Mouse (Mus musculus): Measurements from ENCODE around the gene Epb42. TPM values are rescaled to one million over a fixed set of nuclear protein-coding genes. Genes with fewer than 3 reads are reported as not detected.
A peak's percentile ranks its signal among the peaks of the same experiment; 100 is the strongest.
"Not testable (repeated sequence)": the region's sequence is repeated elsewhere in the genome, so short reads cannot be mapped to it uniquely, and the experiment has no call there.

Gene Epb42
- total RNA-seq, 4 experiments from 2014 or later, result 0.63 TPM; not detected in 3

DNA sequence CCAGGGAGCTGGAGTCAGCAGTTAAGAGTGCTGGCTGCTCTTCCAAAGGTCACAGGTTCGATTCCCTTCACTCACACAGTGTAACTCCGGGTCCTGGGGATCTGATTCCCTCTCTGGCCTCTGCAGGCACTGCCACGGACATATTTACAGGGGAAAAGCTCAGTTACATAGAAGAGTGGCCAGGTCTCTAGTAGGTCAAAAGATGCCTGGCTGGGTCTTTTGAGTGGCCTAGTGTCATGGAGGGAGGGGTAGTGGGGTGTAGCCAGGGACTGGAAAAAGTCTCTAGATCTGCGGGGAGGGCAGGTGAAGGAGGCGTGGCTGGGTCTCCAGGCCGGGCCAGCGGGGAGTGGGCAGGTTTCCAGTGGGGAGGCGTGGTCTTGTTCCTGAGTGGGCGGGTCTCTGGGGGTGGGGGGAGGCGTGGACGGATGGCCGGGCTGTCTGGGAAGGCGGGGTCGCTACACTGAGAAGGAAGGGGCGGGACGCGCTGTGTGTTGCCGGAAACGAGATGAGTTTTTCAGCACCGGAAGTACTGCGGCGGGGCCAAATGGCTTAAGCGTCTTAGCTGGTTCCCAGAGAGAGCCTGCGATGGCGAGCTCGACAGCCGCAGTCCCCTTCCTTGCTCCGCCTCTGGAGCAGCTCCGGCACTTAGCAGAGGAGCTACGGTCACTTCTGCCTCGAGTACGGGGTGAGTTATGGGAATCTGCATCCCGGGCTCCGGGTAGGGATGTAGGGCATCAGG, 28.8 kb downstream of the Epb42 start, which contains the start of gene Ccndbp1:
Gene Ccndbp1 (plus strand): TSS at position 479 of the 739 bp plus-strand sequence.
- DNase-seq (ENCODE audit: low spot score), result peak; percentile 92

DNA sequence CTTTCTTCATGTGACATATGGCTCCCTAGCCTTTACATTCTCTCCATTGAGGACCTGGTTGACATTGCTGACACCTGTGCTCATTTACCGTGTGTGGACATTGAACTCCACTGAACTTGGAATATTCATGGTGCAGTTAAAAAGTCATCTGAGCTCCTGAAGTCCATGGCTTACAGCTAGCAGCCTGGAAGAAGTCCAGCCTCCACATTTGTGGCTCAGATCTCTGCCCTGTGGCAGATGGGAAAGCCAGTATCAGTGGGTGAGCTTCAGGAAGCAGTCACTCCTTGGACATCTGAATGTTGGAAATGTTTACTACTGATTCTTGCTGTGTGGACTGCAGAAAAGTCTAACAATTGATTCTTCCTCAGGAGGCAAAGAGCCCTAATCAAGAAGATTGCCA, 29.9 kb downstream of the Epb42 start:
- no peak for DNase-seq (ENCODE audit: low spot score)

DNA sequence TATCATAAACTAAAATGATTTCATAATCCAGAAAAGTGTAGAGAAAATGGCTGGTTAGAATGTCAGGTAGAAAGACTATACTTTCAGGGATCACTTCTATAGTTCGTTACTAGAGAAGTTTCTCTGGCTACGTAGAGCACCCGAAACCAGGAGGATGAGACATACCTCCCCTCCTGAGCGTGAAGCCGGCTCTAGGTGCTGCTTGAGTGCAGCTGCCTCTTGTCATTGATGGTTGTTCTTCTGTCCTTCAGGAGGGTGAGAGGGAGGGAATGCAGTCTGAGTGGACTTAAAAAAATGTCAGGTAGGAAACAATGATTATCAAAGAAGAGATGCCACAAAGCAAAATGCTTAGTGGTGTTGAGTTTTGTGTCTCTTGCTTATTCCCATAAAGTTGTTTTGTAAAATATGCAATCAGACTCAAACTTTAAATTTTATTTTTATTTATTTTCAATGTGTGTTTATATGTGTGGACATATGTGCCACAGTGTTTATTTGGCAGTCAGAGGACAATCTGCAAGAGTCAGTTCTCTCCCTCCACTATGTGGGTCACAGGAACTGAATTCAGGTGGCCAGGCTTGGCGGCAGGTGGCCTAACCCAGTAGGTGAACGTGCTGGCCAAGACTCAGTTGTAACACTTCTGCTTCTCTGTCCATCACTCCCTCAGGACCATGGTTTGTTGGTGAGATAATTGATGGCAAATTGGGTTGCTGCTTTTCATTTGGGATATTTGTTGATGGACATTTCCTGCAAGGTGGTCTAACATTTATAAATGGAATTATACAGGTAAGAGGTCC, 32.7 kb downstream of the Epb42 start:
- no peak for DNase-seq (ENCODE audit: low spot score)

DNA sequence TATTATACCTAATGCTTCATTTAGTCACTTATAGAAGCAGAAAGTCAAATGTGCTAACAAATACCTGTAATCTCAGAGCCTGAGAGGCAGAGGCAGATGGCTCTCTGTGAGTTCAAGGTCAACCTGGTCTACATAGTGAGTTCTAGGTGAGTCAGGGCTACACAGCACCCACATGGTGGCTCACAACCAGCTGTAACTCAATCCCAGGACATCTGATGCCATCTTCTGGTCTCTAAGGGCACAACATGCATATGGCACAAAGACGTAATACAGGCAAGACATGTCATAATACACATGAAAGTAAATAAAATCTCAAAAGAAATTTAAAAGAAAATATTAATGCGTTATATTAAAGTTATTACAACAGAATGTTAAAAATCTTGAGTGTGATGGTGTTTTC, 33.3 kb downstream of the Epb42 start:
- no peak for DNase-seq (ENCODE audit: low spot score)

DNA sequence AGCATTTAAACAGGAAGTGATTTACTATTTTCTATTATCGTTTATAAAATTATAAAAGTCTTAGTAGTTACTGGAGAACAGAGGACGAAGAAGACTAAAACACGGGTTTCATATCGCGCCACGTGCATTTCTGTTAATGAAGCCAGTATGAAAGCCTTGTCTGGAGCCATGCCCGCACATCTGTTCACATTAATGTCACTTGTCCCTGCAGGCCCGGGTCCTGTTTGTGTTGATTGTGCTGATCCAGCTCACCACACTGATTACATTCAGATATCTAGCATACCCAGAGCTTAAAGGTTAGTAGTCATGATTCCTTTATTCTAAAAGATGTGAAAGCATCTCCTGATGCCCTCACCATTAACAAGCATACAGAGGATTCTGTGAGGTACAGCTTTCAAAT, 38.0 kb downstream of the Epb42 start:
- DNase-seq (ENCODE audit: low spot score), result no peak

DNA sequence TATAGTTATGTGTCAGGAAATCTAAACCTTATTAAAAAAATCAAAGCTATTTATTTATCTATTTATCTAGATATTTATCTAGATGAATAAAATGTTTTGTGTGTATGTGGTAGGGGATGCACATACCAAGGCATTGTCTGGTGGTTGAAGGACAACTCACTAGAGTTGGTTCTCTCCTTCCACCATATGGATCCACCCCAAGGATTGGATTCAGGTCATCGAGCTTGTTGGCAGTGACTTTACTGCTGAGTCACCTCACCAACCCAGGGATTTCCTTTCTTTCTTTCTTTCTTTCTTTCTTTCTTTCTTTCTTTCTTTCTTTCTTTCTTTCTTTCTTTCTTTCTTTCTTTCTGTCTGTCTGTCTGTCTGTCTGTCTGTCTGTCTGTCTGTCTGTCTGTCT, 40.3 kb downstream of the Epb42 start:
- not testable (repeated sequence) for DNase-seq (ENCODE audit: low spot score)

DNA sequence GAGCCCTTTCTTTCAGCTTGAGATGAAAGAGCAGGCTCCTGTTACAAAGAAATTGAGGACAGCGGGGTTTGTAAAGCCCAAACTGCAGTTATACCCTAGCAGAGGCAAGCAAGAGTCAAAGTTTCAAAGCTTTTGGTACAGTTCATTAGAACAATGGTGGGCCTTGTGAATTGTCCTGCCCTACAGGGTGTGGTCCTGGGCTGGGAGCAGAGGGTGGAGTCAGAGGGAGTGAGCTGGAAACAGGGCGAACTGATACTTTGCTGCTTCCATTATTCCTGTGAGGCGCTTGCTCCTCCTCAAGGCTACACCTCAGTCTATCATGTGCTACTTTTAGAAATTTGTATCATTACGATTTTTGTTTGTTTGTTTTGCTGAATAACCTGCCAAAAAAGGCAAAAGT, 45.7 kb downstream of the Epb42 start:
- DNase-seq (ENCODE audit: low spot score), result no peak

DNA sequence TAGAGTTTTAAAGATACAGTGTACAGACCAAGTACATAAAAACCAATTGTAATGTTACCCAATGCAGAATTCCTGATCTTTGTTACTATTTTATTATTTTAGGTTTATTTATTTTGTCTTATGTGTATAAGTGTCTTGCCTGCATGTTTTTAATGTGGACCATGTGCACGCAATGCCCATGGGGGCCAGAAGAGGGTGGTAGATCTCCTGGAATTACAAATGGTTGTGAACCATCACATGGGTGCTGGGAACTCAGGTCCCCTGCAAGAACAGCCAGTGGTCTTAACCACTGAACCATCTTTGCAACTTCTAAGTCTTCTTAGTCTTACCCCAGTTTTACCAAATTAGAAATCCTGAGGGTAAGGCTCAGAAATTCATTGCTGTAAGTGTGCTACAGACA, 51.6 kb downstream of the Epb42 start:
- no peak for DNase-seq (ENCODE audit: low spot score)

DNA sequence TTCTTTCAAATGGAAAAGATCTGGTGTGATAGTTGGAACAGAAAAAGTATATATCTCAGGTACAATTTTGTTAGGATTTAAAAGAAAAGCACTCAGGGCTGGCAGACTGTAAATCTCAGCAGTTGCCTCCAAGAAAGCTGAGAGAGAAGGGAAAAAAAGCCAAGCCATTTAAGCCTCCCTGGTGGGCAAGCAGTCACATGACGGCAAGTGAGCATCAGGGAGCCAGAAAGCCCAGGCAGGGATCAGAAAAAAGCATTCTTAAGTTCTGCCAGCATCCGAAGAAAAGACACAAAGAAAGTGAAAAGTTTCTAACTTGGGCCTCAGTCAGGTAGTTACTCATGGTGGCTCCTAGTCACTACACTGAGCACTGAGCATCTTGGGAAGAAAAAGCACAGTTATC, 53.3 kb downstream of the Epb42 start:
- no peak for DNase-seq (ENCODE audit: low spot score)

DNA sequence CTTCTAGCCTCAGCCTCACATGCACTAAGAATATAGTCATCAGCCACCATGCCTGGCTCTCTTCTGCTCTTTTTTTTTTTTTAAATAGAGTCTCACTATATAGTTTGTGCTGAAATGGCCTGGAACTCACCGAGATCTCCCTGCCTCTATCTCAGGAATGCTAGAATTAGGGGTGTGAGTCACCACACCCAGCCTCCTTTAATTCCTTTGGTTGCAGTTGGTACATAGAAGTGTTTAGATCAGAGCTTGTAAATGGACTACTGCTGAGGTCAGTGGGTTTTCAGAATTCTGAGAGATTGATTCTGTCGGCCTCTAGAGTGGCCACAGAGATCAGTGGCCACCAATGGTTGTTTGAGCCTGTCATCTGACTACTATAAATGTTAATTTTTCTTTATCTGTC, 56.0 kb downstream of the Epb42 start:
- DNase-seq (ENCODE audit: low spot score), result no peak

DNA sequence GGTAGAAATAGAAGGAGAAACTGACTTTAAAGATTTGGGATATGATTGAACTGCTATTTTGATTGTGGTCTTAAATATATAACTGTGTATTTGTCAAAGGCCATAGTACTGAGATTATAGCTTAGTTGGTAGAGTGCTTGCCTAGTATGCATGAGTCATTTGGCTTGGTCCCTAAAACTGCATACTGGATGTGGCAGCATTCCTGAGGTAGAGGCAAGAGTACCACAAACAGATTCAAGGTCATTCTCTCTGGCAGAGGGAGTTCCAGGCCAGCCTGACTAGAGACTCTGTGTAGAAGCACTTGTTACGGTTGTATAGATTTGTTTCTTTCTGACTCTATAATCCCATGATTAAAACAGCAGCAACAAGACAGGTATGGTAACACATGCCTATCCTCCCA, 57.1 kb downstream of the Epb42 start:
- DNase-seq (ENCODE audit: low spot score), result no peak

DNA sequence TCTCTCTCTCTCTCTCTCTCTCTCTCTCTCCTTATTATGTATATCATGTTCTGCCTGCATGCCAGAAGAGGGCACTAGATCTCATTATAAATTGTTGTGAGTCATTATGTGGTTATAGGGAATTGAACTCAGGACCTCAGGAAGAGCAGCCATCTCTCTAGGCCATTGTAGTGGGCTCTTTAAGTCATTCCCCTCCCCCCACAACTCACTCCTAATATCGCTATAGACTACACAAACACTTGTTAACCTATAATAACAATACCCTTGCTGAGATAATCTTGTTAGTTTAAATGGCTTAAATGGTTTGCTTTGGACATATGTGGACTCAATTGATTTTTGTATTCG, 58.2 kb downstream of the Epb42 start:
- DNase-seq (ENCODE audit: low spot score), result no peak

DNA sequence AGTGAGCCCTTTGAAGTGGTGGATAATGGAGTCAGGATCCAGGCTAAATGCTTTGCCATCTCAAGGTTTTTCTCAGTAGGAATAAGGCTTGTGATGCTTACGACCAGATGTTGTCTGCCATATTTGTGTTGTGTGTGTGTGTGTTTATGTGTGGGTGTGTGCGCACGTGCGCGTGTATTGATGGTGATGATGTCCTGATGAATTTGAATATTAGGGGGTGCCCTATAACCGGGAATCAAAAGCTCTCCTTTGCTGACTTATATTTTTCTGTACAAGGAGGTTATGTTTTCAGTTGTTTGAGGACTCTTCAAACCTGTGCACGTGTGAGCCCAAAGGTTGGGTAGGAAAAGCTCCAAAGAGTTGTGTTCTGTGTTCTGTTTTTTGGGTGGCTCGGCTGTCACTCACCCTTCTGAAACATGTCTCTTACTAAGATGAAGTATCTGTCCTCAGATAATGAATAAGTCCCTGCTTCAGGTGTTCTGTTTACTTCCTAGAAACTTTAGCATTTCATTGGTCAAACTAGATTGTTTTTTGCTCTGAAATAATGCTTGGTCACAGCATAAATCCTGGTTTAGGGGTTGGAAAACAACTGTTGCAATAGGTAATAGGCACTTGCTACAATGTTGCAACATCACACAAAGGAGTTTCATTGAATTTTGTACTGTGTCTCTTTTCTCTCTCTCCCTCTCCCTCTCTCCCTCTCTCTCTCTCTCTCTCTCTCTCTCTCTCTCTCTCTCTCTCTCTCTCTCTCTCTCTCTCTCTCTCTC, 58.8 kb downstream of the Epb42 start:
- DNase-seq (ENCODE audit: low spot score), result no peak

DNA sequence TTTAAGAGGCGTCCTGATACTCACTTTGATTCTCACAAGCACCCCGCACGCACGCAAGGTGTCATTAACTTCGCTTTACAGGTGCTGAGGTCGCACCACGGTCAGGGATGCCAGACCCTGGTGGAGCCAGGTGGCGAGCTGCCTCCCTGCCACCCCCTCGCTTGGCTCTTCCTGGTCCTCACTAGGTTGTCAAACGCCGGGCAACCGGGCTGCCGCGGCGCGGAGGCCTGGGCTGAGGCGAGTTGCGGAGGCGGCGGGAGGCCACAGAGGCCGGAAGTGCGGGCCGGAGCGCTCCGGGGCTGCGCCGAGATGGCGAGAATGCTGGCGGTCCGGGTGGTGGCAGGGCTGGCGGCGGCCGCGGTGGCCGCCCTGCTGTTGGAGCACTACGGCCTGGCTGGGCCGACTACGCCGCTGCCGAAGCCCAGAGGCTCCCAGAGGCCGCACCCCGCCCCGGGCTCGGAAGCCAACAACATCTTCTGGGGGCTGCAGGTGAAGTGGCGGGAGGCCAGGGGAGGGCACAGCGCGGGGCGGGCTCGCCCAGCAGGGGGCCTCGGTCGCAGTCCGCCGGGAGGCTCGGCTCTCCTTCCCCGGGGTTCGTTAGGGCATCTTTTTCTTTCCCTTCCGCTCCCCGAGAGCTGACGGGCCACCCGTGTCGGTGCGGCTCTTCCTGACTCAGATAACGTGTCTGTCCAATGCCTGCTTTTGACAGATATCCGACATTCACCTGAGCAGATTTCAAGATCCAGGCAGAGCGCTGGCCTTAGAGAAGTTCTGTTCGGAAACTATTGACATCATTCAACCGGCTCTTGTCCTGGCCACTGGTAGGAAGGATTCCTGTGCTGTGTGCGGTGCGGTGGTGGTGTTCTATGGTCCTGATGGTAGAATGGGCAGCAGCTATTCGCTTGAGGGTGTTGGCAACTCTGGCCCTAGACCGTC, 59.6 kb downstream of the Epb42 start, which contains the start of gene Tmem62:
Gene Tmem62 (plus strand): TSS at position 28 of the 936 bp plus-strand sequence.
- DNase-seq (ENCODE audit: low spot score), result peak; percentile 44

DNA sequence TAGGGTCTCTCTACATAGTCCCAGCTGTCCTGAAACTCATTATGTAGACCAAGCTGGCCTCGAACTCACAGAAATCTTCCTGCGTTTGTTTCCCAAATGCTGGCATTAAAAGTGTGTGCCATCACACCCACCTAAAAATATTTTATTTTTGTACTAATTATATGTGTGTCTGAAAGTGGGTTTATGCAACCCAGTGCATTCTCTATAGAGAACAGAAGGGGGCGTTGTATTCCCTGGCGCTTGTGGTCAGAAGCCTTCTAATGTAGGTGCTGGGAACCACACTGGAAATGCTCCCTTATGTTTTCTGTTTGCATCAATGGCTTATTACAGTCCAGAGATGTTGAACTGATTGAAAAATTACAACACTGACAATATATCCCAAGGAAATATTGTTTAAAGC, 60.6 kb downstream of the Epb42 start:
- no peak for DNase-seq (ENCODE audit: low spot score)

DNA sequence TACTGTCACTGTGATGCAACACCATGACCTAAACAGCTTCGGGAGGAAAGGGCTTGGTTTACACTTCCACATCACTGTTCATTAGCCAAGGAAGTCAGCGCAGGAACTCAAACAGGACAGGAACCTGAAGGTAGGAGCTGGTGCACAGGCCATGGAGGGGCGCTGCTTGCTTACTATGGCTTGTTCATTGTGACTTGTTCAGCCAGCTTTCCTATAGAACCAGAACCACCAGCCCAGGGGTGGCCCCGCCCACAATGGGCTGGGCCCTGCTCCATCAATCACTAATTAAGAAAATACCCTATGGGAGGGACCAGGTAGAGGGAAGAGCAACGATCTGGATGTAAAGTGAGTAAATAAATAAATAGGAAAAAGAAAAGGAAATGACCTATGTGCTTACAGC, 63.9 kb downstream of the Epb42 start:
- DNase-seq (ENCODE audit: low spot score), result no peak

DNA sequence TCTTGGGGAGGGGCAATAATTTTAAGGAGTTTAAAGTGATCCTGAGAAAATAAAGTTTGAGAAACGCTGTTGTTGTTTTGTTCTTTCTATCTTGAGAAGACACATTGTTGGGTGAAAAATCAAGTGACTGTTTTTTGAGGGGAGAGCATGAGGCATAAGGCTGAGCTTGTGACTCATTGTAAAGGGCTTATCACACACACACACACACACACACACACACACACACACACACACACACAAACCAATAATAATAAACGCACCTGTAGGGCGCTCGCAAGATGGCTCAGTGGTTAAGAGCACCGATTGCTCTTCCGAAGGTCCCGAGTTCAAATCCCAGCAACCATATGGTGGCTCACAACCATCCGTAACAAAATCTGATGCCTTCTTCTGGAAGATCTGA, 64.6 kb downstream of the Epb42 start:
- DNase-seq (ENCODE audit: low spot score), result not testable (repeated sequence)

DNA sequence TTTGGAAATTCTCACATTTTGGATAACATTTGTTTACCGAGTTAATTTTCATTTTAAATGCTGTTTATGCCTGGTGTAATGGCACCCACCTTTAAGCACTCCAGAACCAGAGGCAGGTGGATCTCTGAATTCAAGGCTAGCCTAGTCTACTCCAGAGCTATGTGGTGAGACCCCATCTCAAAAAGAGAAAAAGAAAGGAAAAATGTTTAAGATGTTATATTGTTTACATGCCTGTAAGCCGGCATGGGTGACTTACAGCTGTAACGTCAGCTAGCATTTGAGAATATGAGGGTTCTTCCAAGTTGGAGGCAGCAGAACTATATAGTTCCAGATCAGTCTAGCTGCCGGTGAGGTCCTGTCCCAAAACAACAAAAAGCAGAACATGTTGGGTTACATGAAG, 65.1 kb downstream of the Epb42 start:
- no peak for DNase-seq (ENCODE audit: low spot score)

DNA sequence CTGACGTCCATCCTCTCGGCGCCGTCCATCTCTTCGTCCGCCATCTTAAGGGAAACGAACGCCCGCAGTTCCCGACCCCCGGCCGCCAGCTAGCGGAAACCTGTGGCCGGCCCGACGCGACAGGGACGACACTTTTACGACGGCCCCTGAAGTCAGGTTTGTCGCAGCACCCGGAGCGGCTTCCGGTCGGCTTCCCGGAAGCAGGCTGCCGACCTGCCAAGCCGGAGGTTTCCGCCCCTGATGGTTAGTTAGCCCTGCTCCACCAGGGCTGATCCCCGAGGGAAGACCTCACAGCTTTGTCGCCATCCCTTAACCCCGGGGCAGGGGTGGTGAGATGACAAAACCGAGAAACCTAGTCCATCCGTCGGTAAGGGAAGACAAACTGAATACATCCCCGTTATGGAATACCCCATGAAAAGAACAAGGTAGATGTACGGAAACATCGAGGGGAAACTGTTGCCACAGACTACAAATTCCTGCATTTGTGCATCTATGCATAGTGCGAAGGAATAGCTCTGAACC, 66.3 kb downstream of the Epb42 start, which contains the start of gene Ubr1:
Gene Ubr1 (minus strand): TSS at position 157 of the 522 bp plus-strand sequence.
- peak; percentile 89 for DNase-seq (ENCODE audit: low spot score)

DNA sequence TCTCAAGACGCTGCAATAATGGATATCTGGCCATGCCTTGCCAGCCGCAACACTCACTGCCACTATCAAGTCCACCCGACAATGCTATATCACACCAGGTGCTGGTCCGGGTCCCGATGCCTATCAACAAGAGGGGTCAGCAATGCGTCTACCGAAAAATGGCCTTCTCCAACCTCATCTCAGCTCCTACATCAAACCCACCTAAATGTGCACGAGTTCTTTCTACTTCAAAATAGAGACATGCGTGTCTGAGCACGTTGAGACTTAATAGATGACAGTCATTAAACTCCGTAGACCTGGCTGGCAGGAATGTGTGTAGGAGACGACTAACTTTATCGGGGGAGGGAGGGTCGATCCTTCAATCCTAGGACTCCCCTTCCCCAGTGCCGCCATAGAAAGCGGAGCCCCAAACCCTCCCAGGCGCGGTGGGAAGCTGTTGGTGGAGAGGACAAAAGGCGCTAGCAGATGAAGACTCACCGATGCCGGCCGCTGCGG, 66.8 kb downstream of the Epb42 start:
- no peak for DNase-seq (ENCODE audit: low spot score)
